Mouse (Mus musculus) cortical plate, adult 2 months (tissue): ENCODE measurements at regions not wholly inside any gene's neighbourhood (a gene's known extent, or its start where the extent isn't known, plus 50 kb on each side); places are given as distances from the start of the nearest gene placed in this dataset.

Source experiments
- H3K27ac ChIP-seq: fragments of 200-500 bp; 2 replicates; pipeline ENCODE4 v1.5.1; 2012; ENCODE audit warnings: low read length, control low read depth, inconsistent platforms; ENCODE audit not compliant: insufficient read depth
- H3K4me1 ChIP-seq: fragments of 200-500 bp; 2 replicates; pipeline ENCODE4 v1.6.1; 2011; ENCODE audit warnings: low read length; ENCODE audit not compliant: control insufficient read depth, insufficient read depth
- H3K4me3 ChIP-seq: fragments of 200-500 bp; 2 replicates; pipeline ENCODE4 v1.5.1; 2011; ENCODE audit warnings: mild to moderate bottlenecking, low read length, control low read depth; ENCODE audit not compliant: insufficient read depth
- CTCF ChIP-seq: fragments of 200-500 bp; IDR thresholded peaks from 2 replicates; pipeline ENCODE4 v1.5.1; 2011; ENCODE audit warnings: mild to moderate bottlenecking, control low read depth, low read length; ENCODE audit not compliant: insufficient read depth; ENCODE audit errors: extremely low read depth
- POLR2A ChIP-seq: fragments of 200-500 bp; IDR thresholded peaks from 2 replicates; pipeline ENCODE4 v1.6.1; 2011; ENCODE audit warnings: mild to moderate bottlenecking, low read length, control low read depth; ENCODE audit not compliant: insufficient read depth; ENCODE audit errors: extremely low read depth

DNA sequence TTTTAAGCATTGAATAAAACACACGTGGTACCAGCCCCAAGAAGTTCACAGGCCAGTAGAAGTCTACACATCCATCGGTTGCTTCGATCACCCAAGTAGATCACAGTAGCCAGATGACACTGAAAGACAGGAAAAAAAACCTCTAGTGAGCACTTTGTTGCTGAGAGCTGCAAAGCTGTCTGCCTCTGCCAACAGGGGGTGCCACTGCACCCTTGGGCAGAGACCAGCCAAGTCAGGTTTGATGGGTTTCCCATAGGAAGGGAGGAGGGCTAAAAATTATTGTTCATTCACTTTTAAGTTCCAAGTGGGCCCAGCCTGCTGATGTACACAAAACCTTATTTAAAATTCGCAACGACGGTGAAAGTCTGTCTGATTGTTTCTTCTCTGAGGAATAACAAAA, 150.3 kb upstream of the Rpl34 start:
- TF ChIP-seq POLR2A: no peak
- TF ChIP-seq CTCF: peak; percentile 25; the same call in 1 of the 2 replicates
- Histone ChIP-seq H3K4me3 (no peak overlapping the region), H3K4me1 (no peaks in the 10 kb centered on the region), H3K27ac (no peak overlapping the region)

DNA sequence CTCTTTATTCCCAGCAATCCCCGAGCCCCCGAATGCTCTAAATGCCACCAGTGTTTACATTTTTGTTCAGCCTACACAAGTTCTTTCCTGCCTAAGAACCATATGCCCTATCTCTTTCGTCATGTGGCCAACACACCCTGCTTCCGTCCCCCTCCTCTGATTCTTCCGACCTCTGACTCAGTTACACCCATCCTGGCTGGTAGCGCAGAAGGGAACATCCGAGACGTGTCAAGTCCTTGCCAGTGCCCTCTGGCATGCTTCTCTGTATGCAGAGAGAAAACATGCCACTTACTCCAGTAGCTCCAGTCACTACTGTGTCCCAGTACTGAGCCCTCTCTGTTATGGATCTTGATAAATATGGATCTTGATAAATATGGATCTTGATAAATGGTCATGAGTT, 149.3 kb upstream of the Rpl34 start:
- TF ChIP-seq CTCF: no peak
- no peak for TF ChIP-seq POLR2A
- H3K4me1 ChIP-seq: no peaks in the 10 kb centered on the region
- no peak overlapping the region for H3K27ac ChIP-seq
- H3K4me3 ChIP-seq: no peak overlapping the region

DNA sequence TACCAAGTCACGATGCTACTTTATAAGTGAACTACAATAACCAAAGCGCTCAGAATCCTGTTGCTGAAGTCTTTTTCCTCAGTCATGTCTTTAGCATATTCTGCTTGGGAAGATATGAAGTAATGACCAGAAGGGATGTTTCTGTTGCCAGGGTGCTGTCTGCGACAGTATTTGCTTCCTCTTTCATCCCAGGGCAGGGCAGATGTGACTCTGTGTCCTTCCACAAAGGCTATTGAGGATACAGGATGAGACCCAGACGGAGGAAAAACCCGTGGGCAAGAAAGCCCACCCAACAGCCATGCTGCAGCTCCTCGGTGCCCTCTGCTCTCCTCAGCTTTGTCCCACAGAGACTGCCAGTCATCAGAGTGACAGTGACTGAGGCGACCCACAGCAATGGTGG, 148.6 kb upstream of the Rpl34 start:
- TF ChIP-seq CTCF (no peak), POLR2A (no peak)
- Histone ChIP-seq H3K4me3 (no peak overlapping the region), H3K4me1 (no peaks in the 10 kb centered on the region), H3K27ac (no peak overlapping the region)

DNA sequence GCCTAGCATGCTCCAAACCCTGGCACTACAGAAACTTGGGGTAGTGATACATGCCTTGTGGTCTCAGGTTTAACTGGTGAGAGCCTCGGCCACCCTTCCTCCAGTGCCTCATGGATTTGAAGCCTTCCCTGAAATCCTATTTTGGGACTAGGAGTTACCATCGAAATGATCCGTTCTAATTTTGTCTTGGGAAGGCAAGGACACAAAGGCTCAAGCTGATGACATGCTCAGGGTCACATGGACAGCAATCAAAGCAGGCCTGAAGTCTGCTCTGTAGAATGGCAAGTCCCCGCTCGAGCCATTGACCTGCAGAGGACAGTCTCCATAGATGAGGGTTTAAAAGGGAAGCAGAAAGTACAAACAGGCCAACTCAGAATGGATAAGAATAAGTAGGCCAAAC, 147.8 kb upstream of the Rpl34 start:
- Histone ChIP-seq H3K4me3 (no peak overlapping the region), H3K4me1 (no peaks in the 10 kb centered on the region), H3K27ac (no peak overlapping the region)
- TF ChIP-seq POLR2A (no peak), CTCF (no peak)

DNA sequence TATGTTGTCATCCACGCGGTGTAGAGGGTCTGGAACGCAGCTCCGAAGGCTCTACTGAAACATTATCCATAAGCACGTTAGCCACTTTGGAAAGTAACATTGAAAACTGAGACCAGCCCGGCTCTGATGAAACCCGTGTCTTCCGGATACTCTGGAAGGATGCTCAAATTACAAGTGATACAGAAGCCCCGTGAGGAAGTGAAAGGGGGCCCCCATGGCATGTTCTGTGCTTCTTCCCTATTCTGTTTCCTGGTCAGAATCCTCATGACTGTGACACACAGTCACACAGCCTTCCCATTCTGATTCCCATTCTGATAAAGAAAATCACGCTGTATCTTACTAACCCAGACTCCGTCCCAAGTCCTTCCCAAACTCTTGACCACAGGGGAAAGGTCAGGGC, 143.5 kb upstream of the Rpl34 start:
- H3K4me3 ChIP-seq: no peak overlapping the region
- no peak overlapping the region for H3K27ac ChIP-seq
- TF ChIP-seq CTCF: no peak
- TF ChIP-seq POLR2A: no peak
- H3K4me1 ChIP-seq: no peaks in the 10 kb centered on the region

DNA sequence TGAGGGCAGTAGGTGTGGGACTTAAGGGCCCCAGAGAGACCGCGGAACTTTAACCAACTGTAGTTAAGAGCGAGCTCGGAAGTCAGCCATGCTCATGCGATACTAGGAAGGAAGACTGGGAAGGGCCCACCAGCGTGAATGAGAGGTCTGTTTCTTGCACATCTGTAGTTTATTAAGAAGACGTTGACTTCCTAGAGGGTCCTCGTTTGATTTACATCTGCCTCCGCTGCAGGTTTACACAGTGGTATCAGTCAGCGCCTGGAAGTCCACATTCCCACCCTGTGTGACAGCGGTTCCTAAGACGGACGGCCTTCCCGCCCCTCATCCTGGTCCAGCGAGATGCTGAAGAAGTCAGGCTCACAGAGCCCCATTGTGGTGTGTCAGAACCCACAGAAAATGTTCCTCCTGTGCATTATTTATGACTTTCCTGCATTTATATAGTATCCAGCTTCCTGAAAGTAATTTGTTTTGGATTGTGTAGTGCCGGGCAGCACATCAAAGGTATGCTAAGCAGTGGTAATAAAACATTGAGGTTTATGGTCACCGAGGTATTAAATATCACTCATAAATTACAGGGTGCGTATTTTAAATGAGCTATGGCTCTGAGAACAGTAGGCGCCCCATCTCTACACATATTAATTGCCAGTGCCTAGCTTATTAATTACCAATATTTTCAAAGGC, 136.9 kb upstream of the Rpl34 start:
- Histone ChIP-seq H3K4me3 (no peak overlapping the region), H3K27ac (no peak overlapping the region), H3K4me1 (no peaks in the 10 kb centered on the region)
- TF ChIP-seq POLR2A: no peak
- no peak for TF ChIP-seq CTCF

DNA sequence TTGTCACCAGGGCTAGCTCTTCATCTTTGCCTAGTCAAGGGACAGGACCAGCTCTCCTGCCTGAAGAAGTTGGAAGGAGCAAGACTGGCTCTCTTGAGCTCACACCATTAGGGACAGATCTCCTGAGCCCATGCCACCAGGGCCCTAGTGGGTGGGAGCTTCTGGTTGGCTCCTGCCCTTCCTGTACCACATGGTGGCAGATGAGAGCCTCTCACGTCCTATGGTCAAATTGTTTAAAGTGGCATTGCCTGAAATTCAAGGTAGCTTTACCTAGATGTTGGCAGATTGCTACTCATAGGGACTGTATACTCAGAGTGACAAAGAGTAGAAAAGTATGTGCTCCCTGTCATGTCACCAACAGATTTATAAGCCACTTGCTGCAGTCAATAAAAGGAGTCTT, 134.6 kb upstream of the Rpl34 start:
- Histone ChIP-seq H3K27ac (no peak overlapping the region), H3K4me3 (no peak overlapping the region), H3K4me1 (no peaks in the 10 kb centered on the region)
- TF ChIP-seq CTCF (no peak), POLR2A (no peak)

DNA sequence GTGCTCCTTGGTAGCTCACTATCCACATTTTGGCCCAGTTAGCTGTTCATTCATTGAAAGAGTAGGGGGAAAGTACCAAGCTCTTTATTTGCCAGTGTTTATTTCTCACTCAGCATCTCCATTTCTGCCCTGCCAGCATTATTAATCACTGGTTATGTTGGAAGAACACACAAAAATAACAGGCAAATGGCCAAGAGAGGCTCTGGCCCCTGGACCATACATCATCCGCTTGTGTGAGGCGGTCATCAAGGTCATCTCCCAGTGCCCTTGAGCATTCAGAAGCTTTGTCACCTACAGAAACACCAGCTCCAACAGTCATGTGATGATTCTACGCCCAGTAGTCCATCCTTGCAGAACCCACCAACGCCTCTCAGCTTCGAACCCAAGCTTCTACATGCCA, 133.2 kb upstream of the Rpl34 start:
- Histone ChIP-seq H3K27ac (no peak overlapping the region), H3K4me3 (no peak overlapping the region), H3K4me1 (no peaks in the 10 kb centered on the region)
- TF ChIP-seq CTCF (no peak), POLR2A (no peak)

DNA sequence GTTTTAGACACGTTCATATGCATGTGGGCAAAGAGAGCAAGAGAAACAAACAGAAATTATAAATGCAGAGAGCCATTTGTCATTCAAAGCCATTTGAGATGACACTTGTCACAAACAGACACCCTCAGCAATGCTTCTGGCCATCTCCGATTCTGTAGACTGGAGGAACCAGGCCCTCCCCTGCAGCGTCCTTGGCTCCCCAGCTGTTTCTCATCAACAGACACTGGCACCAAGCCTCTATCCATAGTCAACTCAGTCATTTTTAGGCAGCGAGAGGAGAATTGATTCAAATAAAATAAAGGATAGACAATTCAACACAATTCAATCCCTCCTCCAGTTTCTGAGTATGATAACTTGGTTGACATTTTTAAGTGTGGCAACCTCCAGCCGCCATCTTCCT, 130.1 kb upstream of the Rpl34 start:
- TF ChIP-seq POLR2A: no peak
- no peak for TF ChIP-seq CTCF
- Histone ChIP-seq H3K4me1 (no peaks in the 10 kb centered on the region), H3K27ac (no peak overlapping the region), H3K4me3 (no peak overlapping the region)

DNA sequence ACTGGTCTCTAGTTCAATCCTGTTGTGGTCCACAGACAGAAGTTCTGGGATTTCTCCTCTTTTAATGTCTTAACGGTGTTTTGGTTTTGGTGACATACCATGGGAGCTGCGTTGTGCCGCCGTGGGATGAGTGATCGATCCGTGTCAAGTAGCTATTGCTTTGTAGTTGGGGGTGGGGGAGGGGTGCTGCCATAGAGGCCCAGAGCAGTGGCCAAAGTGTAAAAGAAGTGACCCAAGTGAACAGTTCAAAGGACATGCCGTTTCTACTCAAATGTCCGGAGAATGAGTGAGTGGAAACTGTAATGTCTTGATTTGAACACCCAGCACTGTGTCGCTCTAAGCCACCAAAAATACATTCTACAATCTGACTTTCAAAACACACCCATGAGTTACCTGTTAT, 123.7 kb upstream of the Rpl34 start:
- TF ChIP-seq POLR2A: no peak
- no peak for TF ChIP-seq CTCF
- Histone ChIP-seq H3K27ac (no peak overlapping the region), H3K4me3 (no peak overlapping the region), H3K4me1 (no peaks in the 10 kb centered on the region)
